Mouse (Mus musculus) heart, embryonic 11.5 days (tissue): ENCODE results near the gene Tex48. TPM values are rescaled to one million over a fixed set of nuclear protein-coding genes. Genes with fewer than 3 reads are reported as not detected.

Experiments used
- ATAC-seq: fragments of 200-750 bp; cut with Nextera tagmentation; replicated peaks from 2 replicates; pipeline ENCODE4 v1.8.0; 2017; ENCODE audit warnings: moderate library complexity; ENCODE audit not compliant: insufficient number of reproducible peaks, low FRiP score, low TSS enrichment
- H3K27ac ChIP-seq: fragments of 300-500 bp; sonication (generic); 2 replicates; pipeline ENCODE4 v1.5.1; 2014; ENCODE audit warnings: mild to moderate bottlenecking, low read depth, low read length
- H3K27me3 ChIP-seq: fragments of 300-500 bp; sonication (generic); 2 replicates; pipeline ENCODE4 v1.6.1; 2014; ENCODE audit warnings: mild to moderate bottlenecking, low read length, mixed read lengths; ENCODE audit not compliant: control insufficient read depth, insufficient read depth
- H3K36me3 ChIP-seq: fragments of 300-500 bp; sonication (generic); 2 replicates; pipeline ENCODE4 v1.6.1; 2014; ENCODE audit warnings: mild to moderate bottlenecking, low read length, moderate library complexity, mixed read lengths; ENCODE audit not compliant: control insufficient read depth, insufficient read depth
- H3K4me1 ChIP-seq: fragments of 300-500 bp; sonication (generic); 2 replicates; pipeline ENCODE4 v1.6.1; 2014; ENCODE audit warnings: low read length; ENCODE audit not compliant: control insufficient read depth, insufficient read depth
- H3K4me2 ChIP-seq: fragments of 300-500 bp; sonication (generic); 2 replicates; pipeline ENCODE4 v1.6.1; 2014; ENCODE audit warnings: mild to moderate bottlenecking, moderate library complexity
- H3K4me3 ChIP-seq: fragments of 300-500 bp; sonication (generic); 2 replicates; pipeline ENCODE4 v1.5.1; 2014; ENCODE audit warnings: low read depth, low read length
- H3K9ac ChIP-seq: fragments of 300-500 bp; sonication (generic); 2 replicates; pipeline ENCODE4 v1.6.1; 2014; ENCODE audit warnings: mild to moderate bottlenecking, low read depth, low read length, moderate library complexity
- H3K9me3 ChIP-seq: fragments of 300-500 bp; sonication (generic); replicated peaks from 2 replicates; pipeline ENCODE4 v1.6.1; 2016; ENCODE audit warnings: low read length; ENCODE audit not compliant: control insufficient read depth
- WGBS: fragments of 180-500 bp; shearing (Covaris S2); extraction: QIAGEN DNeasy Blood & Tissue Kit; methylation state at CpG from one replicate; pipeline ENCODE4 v1.1.7; 2014; ENCODE audit not compliant: insufficient replicate concordance; 5-methylcytosine and 5-hydroxymethylcytosine counted together
- polyA plus RNA-seq: library from polyadenylated mRNA; unstranded; fragments of >200 nt; fragmentation: Nextera tagmentation; extraction: Ambion mirVana; gene quantifications from 2 replicates; pipeline ENCODE4 v1.2.1, GENCODE M21; 2014

Tex48 gene
- polyA plus RNA-seq, 1 experiment from 2014 or later = not detected

GRCm38 (mm10) chr4:63643956-63644726 lies 21.9 kb upstream of the Tex48 start:
- H3K27ac ChIP-seq = no peak overlapping the region
- no peaks in the 10 kb centered on the region for H3K27me3 ChIP-seq
- ATAC-seq = no peak
- no peaks in the 10 kb centered on the region for H3K36me3 ChIP-seq
- no peak overlapping the region for H3K4me3 ChIP-seq
- H3K4me1 ChIP-seq = no peaks in the 10 kb centered on the region
- no peak overlapping the region for H3K9ac ChIP-seq
- H3K4me2 ChIP-seq = no peak overlapping the region
- no peaks in the 10 kb centered on the region for H3K9me3 ChIP-seq

GRCm38 (mm10) chr4:63639842-63640241 lies 17.6 kb upstream of the Tex48 start:
- Histone ChIP-seq H3K4me3 (no peak overlapping the region), H3K4me1 (no peaks in the 10 kb centered on the region), H3K27me3 (no peaks in the 10 kb centered on the region), H3K9ac (no peak overlapping the region), H3K9me3 (no peaks in the 10 kb centered on the region), H3K4me2 (no peak overlapping the region), H3K27ac (no peak overlapping the region), H3K36me3 (no peaks in the 10 kb centered on the region)
- ATAC-seq = no peak
- WGBS = 74% methylated on average over 2 of the region's 2 CpGs

- H3K27ac ChIP-seq = no peak overlapping the region
- H3K4me1 ChIP-seq = no peaks in the 10 kb centered on the region
- H3K27me3 ChIP-seq = no peaks in the 10 kb centered on the region
- 58% methylated on average over 1 of the region's 1 CpGs for WGBS
- no peaks in the 10 kb centered on the region for H3K9me3 ChIP-seq
- H3K4me3 ChIP-seq = no peak overlapping the region
- no peak overlapping the region for H3K9ac ChIP-seq
- no peaks in the 10 kb centered on the region for H3K36me3 ChIP-seq
- no peak overlapping the region for H3K4me2 ChIP-seq
- ATAC-seq = no peak
Observed at GRCm38 (mm10) chr4:63638603-63639002, 16.4 kb upstream of the Tex48 start.

- H3K27ac ChIP-seq = no peak overlapping the region
- no peaks in the 10 kb centered on the region for H3K36me3 ChIP-seq
- no peak overlapping the region for H3K4me3 ChIP-seq
- 78% methylated on average over 2 of the region's 2 CpGs for WGBS
- no peak for ATAC-seq
- H3K27me3 ChIP-seq = no peaks in the 10 kb centered on the region
- no peak overlapping the region for H3K4me2 ChIP-seq
- no peaks in the 10 kb centered on the region for H3K9me3 ChIP-seq
- H3K4me1 ChIP-seq = no peaks in the 10 kb centered on the region
- no peak overlapping the region for H3K9ac ChIP-seq
Observed at GRCm38 (mm10) chr4:63633181-63633580, 11.0 kb upstream of the Tex48 start.

- no peak overlapping the region for H3K27ac ChIP-seq
- no peak overlapping the region for H3K4me3 ChIP-seq
- no peaks in the 10 kb centered on the region for H3K9me3 ChIP-seq
- no peak overlapping the region for H3K9ac ChIP-seq
- H3K27me3 ChIP-seq = no peaks in the 10 kb centered on the region
- H3K36me3 ChIP-seq = no peaks in the 10 kb centered on the region
- 84% methylated on average over 8 of the region's 8 CpGs for WGBS
- no peak overlapping the region for H3K4me2 ChIP-seq
- no peak for ATAC-seq
- H3K4me1 ChIP-seq = no peaks in the 10 kb centered on the region
Observed at GRCm38 (mm10) chr4:63627111-63627510, 4.9 kb upstream of the Tex48 start.

- no peaks in the 10 kb centered on the region for H3K9me3 ChIP-seq
Observed at GRCm38 (mm10) chr4:63625563-63626080, 3.4 kb upstream of the Tex48 start.

GRCm38 (mm10) chr4:63621861-63622260 lies 367 bp downstream of the Tex48 start:
- Histone ChIP-seq H3K9me3 (no peaks in the 10 kb centered on the region), H3K4me3 (no peak overlapping the region), H3K4me2 (no peak overlapping the region), H3K27me3 (no peaks in the 10 kb centered on the region), H3K9ac (no peak overlapping the region), H3K36me3 (no peaks in the 10 kb centered on the region), H3K27ac (no peak overlapping the region), H3K4me1 (no peaks in the 10 kb centered on the region)
- WGBS = 69% methylated on average over 2 of the region's 2 CpGs
- no peak for ATAC-seq

More at GRCm38 (mm10) chr4:63625563-63626080, 3.4 kb upstream of the Tex48 start:
- Histone ChIP-seq H3K27ac (no peak overlapping the region), H3K27me3 (no peaks in the 10 kb centered on the region), H3K4me2 (no peak overlapping the region), H3K36me3 (no peaks in the 10 kb centered on the region), H3K9ac (no peak overlapping the region), H3K4me1 (no peaks in the 10 kb centered on the region), H3K4me3 (no peak overlapping the region)
- 45% methylated on average over 3 of the region's 3 CpGs for WGBS
- ATAC-seq = no peak

- no peaks in the 10 kb centered on the region for H3K27me3 ChIP-seq
- H3K9me3 ChIP-seq = no peaks in the 10 kb centered on the region
- no peak for ATAC-seq
- H3K4me2 ChIP-seq = no peak overlapping the region
- H3K36me3 ChIP-seq = no peaks in the 10 kb centered on the region
- WGBS = 76% methylated on average over 7 of the region's 7 CpGs
- H3K4me3 ChIP-seq = no peak overlapping the region
- no peak overlapping the region for H3K9ac ChIP-seq
- no peaks in the 10 kb centered on the region for H3K4me1 ChIP-seq
- H3K27ac ChIP-seq = no peak overlapping the region
Observed at GRCm38 (mm10) chr4:63608391-63608790, 13.8 kb downstream of the Tex48 start.

- WGBS = 80% methylated on average over 1 of the region's 1 CpGs
- H3K27me3 ChIP-seq = no peaks in the 10 kb centered on the region
- H3K9ac ChIP-seq = no peak overlapping the region
- H3K4me1 ChIP-seq = no peaks in the 10 kb centered on the region
- no peak for ATAC-seq
- H3K4me2 ChIP-seq = no peak overlapping the region
- no peak overlapping the region for H3K27ac ChIP-seq
- no peaks in the 10 kb centered on the region for H3K9me3 ChIP-seq
- H3K36me3 ChIP-seq = no peaks in the 10 kb centered on the region
- no peak overlapping the region for H3K4me3 ChIP-seq
Observed at GRCm38 (mm10) chr4:63605968-63606367, 16.3 kb downstream of the Tex48 start.
